Mouse (Mus musculus): ENCODE measurements around the gene Gon7. TPM values are rescaled to one million over a fixed set of nuclear protein-coding genes. Genes with fewer than 3 reads are reported as not detected.

Gene Gon7
- polyA plus RNA-seq, 1 experiment from 2014 or later = 47.9 TPM

DNA sequence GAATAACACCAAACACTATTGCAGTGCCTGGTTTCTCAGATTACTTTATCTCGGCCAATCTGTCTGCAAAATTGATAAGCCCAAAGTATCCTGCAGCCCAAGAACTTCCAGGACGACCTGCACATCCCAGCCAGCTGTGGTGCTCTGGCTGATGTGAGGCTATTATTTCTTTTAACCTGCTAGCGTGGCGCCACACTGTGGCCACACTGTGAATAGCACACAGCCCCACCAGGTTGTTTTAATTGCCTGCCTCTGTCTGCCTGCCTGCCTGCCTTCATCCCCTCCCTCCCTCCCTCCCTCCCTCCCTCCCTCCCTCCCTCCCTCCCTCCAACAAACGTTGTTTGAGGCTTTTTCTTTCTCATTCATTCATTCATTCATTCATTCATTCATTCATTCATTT is 24.2 kb downstream of the Gon7 start:
- Histone ChIP-seq H3K27ac (no peak overlapping the region), H3K36me3 (replicated peaks) (no peaks in the 10 kb centered on the region), H3K27me3 (ENCODE audit: poor library complexity, severe bottlenecking) (no peaks in the 10 kb centered on the region), H3K9me3 (no peaks in the 10 kb centered on the region), H3K4me1 (peaks cover 28% of the 10 kb centered on the region), H3K4me3 (no peak overlapping the region)
- DNase-seq (ENCODE audit: extremely low spot score, low spot score) = peak; percentile 62
- WGBS = 16% methylated on average over 5 of the region's 5 CpGs

GRCm38 (mm10) chr12:102730798-102731619 is 26.6 kb downstream of the Gon7 start:
- Histone ChIP-seq H3K4me1 (peaks cover 28% of the 10 kb centered on the region), H3K9me3 (no peaks in the 10 kb centered on the region), H3K27me3 (ENCODE audit: poor library complexity, severe bottlenecking) (no peaks in the 10 kb centered on the region), H3K4me3 (peak overlapping the region; percentile 40), H3K36me3 (replicated peaks) (no peaks in the 10 kb centered on the region), H3K27ac (peak overlapping the region; percentile 93)
- peak; percentile 26 for DNase-seq (ENCODE audit: extremely low spot score, low spot score)
- 39% methylated on average over 16 of the region's 16 CpGs for WGBS

GRCm38 (mm10) chr12:102729855-102730797 is 27.5 kb downstream of the Gon7 start:
- H3K36me3 ChIP-seq (replicated peaks) = no peaks in the 10 kb centered on the region
- peak overlapping the region; percentile 40 for H3K4me3 ChIP-seq
- H3K9me3 ChIP-seq = no peaks in the 10 kb centered on the region
- 33% methylated on average over 26 of the region's 26 CpGs for WGBS
- H3K27ac ChIP-seq = peak overlapping the region; percentile 93
- no peaks in the 10 kb centered on the region for H3K27me3 ChIP-seq (ENCODE audit: poor library complexity, severe bottlenecking)
- peaks cover 28% of the 10 kb centered on the region for H3K4me1 ChIP-seq
- peak; percentile 92 for DNase-seq (ENCODE audit: extremely low spot score, low spot score)

DNA sequence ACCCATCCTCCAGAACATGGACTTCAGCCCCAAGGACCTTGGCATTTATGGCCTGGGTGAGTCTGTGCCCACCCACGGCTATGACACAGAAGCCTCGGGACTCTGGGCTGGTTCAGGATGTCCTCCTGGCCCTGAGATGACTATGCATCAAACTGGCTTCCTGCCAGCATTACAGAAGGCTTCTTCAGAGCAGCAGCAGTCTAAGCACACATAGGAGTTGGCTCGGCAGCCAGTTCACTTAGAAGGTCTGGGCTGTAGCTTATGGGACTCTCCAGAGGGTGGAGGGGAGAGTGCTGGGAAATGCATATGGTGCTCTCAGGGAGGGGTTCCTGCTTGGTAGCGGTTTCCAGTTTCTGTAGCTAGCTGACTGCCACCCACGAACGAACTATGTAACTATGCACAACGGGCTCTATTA is 31.8 kb downstream of the Gon7 start:
- H3K27ac ChIP-seq = 0 out of 2 replicates have a peak overlapping the region, but pooled peaks have one; percentile 40
- no peak for DNase-seq (ENCODE audit: extremely low spot score, low spot score)
- H3K4me1 ChIP-seq = peaks cover 24% of the 10 kb centered on the region
- H3K4me3 ChIP-seq = no peak overlapping the region
- no peaks in the 10 kb centered on the region for H3K9me3 ChIP-seq
- no peaks in the 10 kb centered on the region for H3K27me3 ChIP-seq (ENCODE audit: poor library complexity, severe bottlenecking)
- 88% methylated on average over 7 of the region's 7 CpGs for WGBS
- no peaks in the 10 kb centered on the region for H3K36me3 ChIP-seq (replicated peaks)

GRCm38 (mm10) chr12:102725146-102725545 is 32.5 kb downstream of the Gon7 start:
- WGBS = 94% methylated on average over 6 of the region's 6 CpGs

GRCm38 (mm10) chr12:102723861-102724260 is 33.7 kb downstream of the Gon7 start:
- Histone ChIP-seq H3K36me3 (replicated peaks) (no peaks in the 10 kb centered on the region), H3K4me1 (peaks cover 13% of the 10 kb centered on the region), H3K9me3 (no peaks in the 10 kb centered on the region), H3K27me3 (ENCODE audit: poor library complexity, severe bottlenecking) (no peaks in the 10 kb centered on the region), H3K27ac (no peak overlapping the region), H3K4me3 (no peak overlapping the region)
- 86% methylated on average over 6 of the region's 6 CpGs for WGBS
- no peak for DNase-seq (ENCODE audit: extremely low spot score, low spot score)

More at GRCm38 (mm10) chr12:102725146-102725545, 32.5 kb downstream of the Gon7 start:
- peaks cover 18% of the 10 kb centered on the region for H3K4me1 ChIP-seq
- no peaks in the 10 kb centered on the region for H3K27me3 ChIP-seq (ENCODE audit: poor library complexity, severe bottlenecking)
- DNase-seq (ENCODE audit: extremely low spot score, low spot score) = no peak
- no peaks in the 10 kb centered on the region for H3K9me3 ChIP-seq
- no peak overlapping the region for H3K4me3 ChIP-seq
- H3K27ac ChIP-seq = no peak overlapping the region
- no peaks in the 10 kb centered on the region for H3K36me3 ChIP-seq (replicated peaks)

GRCm38 (mm10) chr12:102722966-102723365 is 34.6 kb downstream of the Gon7 start:
- no peak overlapping the region for H3K27ac ChIP-seq
- peaks cover 13% of the 10 kb centered on the region for H3K4me1 ChIP-seq
- DNase-seq (ENCODE audit: extremely low spot score, low spot score) = no peak
- H3K27me3 ChIP-seq (ENCODE audit: poor library complexity, severe bottlenecking) = no peaks in the 10 kb centered on the region
- H3K9me3 ChIP-seq = no peaks in the 10 kb centered on the region
- no peaks in the 10 kb centered on the region for H3K36me3 ChIP-seq (replicated peaks)
- no peak overlapping the region for H3K4me3 ChIP-seq
- WGBS = 82% methylated on average over 8 of the region's 8 CpGs

GRCm38 (mm10) chr12:102722451-102722850 is 35.2 kb downstream of the Gon7 start:
- DNase-seq (ENCODE audit: extremely low spot score, low spot score) = no peak
- H3K4me3 ChIP-seq = no peak overlapping the region
- no peaks in the 10 kb centered on the region for H3K27me3 ChIP-seq (ENCODE audit: poor library complexity, severe bottlenecking)
- 58% methylated on average over 11 of the region's 11 CpGs for WGBS
- no peaks in the 10 kb centered on the region for H3K9me3 ChIP-seq
- peaks cover 13% of the 10 kb centered on the region for H3K4me1 ChIP-seq
- no peaks in the 10 kb centered on the region for H3K36me3 ChIP-seq (replicated peaks)
- H3K27ac ChIP-seq = peak overlapping the region; percentile 3; the same call in 1 of the 2 replicates

- H3K9me3 ChIP-seq = no peaks in the 10 kb centered on the region
- H3K27me3 ChIP-seq (ENCODE audit: poor library complexity, severe bottlenecking) = no peaks in the 10 kb centered on the region
- DNase-seq (ENCODE audit: extremely low spot score, low spot score) = peak; percentile 56
- H3K36me3 ChIP-seq (replicated peaks) = no peaks in the 10 kb centered on the region
- peaks cover 13% of the 10 kb centered on the region for H3K4me1 ChIP-seq
- 32% methylated on average over 13 of the region's 13 CpGs for WGBS
- no peak overlapping the region for H3K27ac ChIP-seq
- H3K4me3 ChIP-seq = no peak overlapping the region
These were observed 37.9 kb downstream of the Gon7 start for GRCm38 (mm10) chr12:102719552-102720315.

GRCm38 (mm10) chr12:102714654-102715395 is 42.8 kb downstream of the Gon7 start:
- Histone ChIP-seq H3K4me1 (peaks cover 14% of the 10 kb centered on the region), H3K9me3 (no peaks in the 10 kb centered on the region), H3K36me3 (replicated peaks) (no peaks in the 10 kb centered on the region), H3K27ac (no peak overlapping the region), H3K4me3 (no peak overlapping the region), H3K27me3 (ENCODE audit: poor library complexity, severe bottlenecking) (no peaks in the 10 kb centered on the region)
- 84% methylated on average over 10 of the region's 10 CpGs for WGBS
- DNase-seq (ENCODE audit: extremely low spot score, low spot score) = no peak

DNA sequence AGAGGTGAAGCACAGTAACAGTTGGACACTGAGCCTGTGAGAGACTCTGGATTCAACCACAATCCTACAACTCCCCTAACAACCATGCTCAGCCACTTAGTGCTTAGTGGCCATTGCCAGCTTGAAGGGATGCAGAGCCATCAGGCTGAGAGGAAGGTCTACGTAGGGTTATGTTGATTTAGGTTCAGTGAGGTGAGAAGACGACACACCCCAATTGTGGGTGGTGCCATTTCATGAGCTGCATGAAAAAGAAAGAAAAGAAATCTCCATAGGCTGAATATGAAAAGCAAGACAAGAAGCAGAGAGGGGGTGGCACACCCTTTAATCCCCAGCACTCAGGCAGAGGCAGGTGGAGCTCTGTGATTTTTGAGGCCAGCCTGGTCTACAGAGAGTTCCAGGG is 43.5 kb downstream of the Gon7 start:
- H3K4me1 ChIP-seq = peaks cover 10% of the 10 kb centered on the region
- no peaks in the 10 kb centered on the region for H3K36me3 ChIP-seq (replicated peaks)
- WGBS = 86% methylated on average over 2 of the region's 2 CpGs
- no peak overlapping the region for H3K4me3 ChIP-seq
- no peaks in the 10 kb centered on the region for H3K9me3 ChIP-seq
- no peaks in the 10 kb centered on the region for H3K27me3 ChIP-seq (ENCODE audit: poor library complexity, severe bottlenecking)
- no peak overlapping the region for H3K27ac ChIP-seq
- no peak for DNase-seq (ENCODE audit: extremely low spot score, low spot score)

All from forebrain, embryonic 10.5 days (tissue).